Mouse (Mus musculus) neural tube, embryonic 11.5 days (tissue): Measurements from ENCODE around the gene Gpx1. TPM values are rescaled to one million over a fixed set of nuclear protein-coding genes. Genes with fewer than 3 reads are reported as not detected.
"Not testable (repeated sequence)": the region's sequence is repeated elsewhere in the genome, so short reads cannot be mapped to it uniquely, and the experiment has no call there.

Source experiments
- ATAC-seq: fragments of 200-750 bp; cut with Nextera tagmentation; 2 replicates; pipeline ENCODE4 v1.8.0; 2017; ENCODE audit warnings: moderate number of reproducible peaks, mild to moderate bottlenecking, moderate TSS enrichment, moderate library complexity; ENCODE audit not compliant: insufficient read depth, low FRiP score, low TSS enrichment
- DNase-seq: peaks from one replicate; pipeline ENCODE4 v3.0.0-alpha.2; 2015; ENCODE audit warnings: low spot score
- H3K27ac ChIP-seq: fragments of 300-500 bp; sonication (generic); 2 replicates; pipeline ENCODE4 v1.5.1; 2014; ENCODE audit warnings: low read depth, mild to moderate bottlenecking, low read length
- H3K27me3 ChIP-seq: fragments of 300-500 bp; sonication (generic); 2 replicates; pipeline ENCODE4 v1.6.1; 2014; ENCODE audit warnings: mild to moderate bottlenecking, low read length, mixed read lengths; ENCODE audit not compliant: control insufficient read depth, insufficient read depth
- H3K36me3 ChIP-seq: fragments of 300-500 bp; sonication (generic); 2 replicates; pipeline ENCODE4 v1.6.1; 2014; ENCODE audit warnings: mild to moderate bottlenecking, low read length, moderate library complexity, mixed read lengths; ENCODE audit not compliant: control insufficient read depth, insufficient read depth
- H3K4me1 ChIP-seq: fragments of 300-500 bp; sonication (generic); 2 replicates; pipeline ENCODE4 v1.6.1; 2014; ENCODE audit warnings: low read length, mixed read lengths; ENCODE audit not compliant: control insufficient read depth, insufficient read depth
- H3K4me2 ChIP-seq: fragments of 300-500 bp; sonication (generic); 2 replicates; pipeline ENCODE4 v1.6.1; 2014; ENCODE audit warnings: low read depth, mild to moderate bottlenecking, moderate library complexity
- H3K4me3 ChIP-seq: fragments of 300-500 bp; sonication (generic); 2 replicates; pipeline ENCODE4 v1.5.1; 2014; ENCODE audit warnings: low read depth, low read length
- H3K9ac ChIP-seq: fragments of 300-500 bp; sonication (generic); 2 replicates; pipeline ENCODE4 v1.6.1; 2014; ENCODE audit warnings: mild to moderate bottlenecking, low read length
- H3K9me3 ChIP-seq: fragments of 300-500 bp; sonication (generic); 2 replicates; pipeline ENCODE4 v1.6.1; 2016; ENCODE audit warnings: low read length; ENCODE audit not compliant: control insufficient read depth
- WGBS: fragments of 180-500 bp; shearing (Covaris S2); extraction: QIAGEN DNeasy Blood & Tissue Kit; methylation state at CpG from one replicate; pipeline ENCODE4 v1.1.7; 2014; 5-methylcytosine and 5-hydroxymethylcytosine counted together
- polyA plus RNA-seq: library from polyadenylated mRNA; unstranded; fragments of >200 nt; fragmentation: Nextera tagmentation; extraction: Ambion mirVana; gene quantifications from 2 replicates; pipeline ENCODE4 v1.2.1, GENCODE M21; 2014

The Gpx1 gene
- polyA plus RNA-seq, 1 experiment from 2014 or later = 700 TPM

DNA sequence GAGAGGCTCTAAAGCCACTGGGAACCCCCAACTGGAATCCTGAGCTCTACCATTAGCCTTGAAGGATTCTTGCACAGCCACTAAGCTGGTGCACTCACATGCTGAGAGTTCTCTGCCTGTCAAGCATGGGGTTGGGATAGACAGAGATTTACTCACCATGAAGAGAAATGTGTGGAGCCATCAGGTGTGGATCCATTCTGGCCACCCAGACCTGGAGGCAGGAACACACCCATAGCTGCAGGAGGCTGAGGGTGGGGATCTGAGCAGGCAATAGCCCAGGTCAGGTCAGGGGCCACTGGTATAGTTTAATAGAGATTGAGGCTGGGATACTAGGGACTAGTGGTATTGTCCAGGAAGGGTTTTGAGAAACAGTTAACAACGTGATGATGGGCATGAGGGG lies 33.5 kb upstream of the Gpx1 start:
- H3K4me1 ChIP-seq = peaks cover 18% of the 10 kb centered on the region
- ATAC-seq (0 out of 2 replicates have a peak, but pooled peaks have one; percentile 4), DNase-seq (no peak)
- H3K27me3 ChIP-seq = no peaks in the 10 kb centered on the region
- H3K9me3 ChIP-seq = no peaks in the 10 kb centered on the region
- WGBS = 21% methylated on average over 1 of the region's 1 CpGs
- H3K4me3 ChIP-seq = peak overlapping the region; percentile 92
- peak overlapping the region; percentile 95 for H3K9ac ChIP-seq
- H3K36me3 ChIP-seq = peaks cover 2% of the 10 kb centered on the region; the same call in 1 of the 2 replicates
- H3K4me2 ChIP-seq = peak overlapping the region; percentile 86
- peak overlapping the region; percentile 83 for H3K27ac ChIP-seq

DNA sequence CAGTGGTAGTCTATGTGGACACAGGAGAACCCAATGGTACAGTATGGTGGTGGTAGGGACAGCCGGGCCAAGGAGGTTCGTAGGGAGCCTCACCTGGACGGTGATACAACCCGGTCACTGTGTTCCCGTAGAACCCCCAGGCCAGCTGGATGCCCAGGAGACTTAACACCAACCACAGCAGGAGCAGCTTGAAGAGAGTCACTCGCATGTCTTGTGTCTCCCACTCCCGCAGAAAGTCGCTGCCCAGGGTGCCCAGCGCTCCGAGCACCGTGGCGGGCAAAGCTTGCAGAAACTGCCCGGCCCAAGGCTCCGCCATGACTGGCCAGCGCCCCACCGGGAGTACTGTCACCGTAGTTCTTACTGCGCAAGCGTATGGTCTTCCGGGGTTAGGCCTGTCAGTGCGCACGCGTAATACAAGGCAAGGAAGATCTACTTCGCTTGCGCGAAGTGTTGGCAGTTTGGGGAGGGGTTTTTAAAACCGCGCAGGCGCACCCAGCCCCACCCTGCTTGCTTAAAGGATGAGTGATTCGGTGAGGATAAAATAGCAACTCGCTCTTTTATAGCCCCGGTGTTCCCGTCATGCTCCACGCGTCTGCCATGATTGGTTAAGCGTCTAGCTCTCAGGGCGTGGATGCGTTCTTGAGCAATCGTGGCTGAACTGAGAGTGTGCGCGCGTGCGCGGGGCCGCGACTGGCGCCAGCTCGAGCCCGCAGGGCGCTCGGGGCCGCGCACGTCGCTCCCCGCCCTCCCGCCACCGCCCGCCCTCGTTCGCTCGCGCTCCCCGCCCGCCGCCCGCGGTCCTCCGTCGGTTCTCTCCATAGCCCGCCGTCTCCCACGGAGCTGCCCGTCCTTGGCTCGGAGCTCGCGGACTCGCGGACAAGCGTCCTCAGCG lies 32.8 kb upstream of the Gpx1 start, which contains the start of the genes Rhoa and Tcta:
Gene Rhoa (plus strand): TSS at position 501 of the 892 bp plus-strand sequence.
Gene Tcta (minus strand): TSS at position 532 of the 892 bp plus-strand sequence.
- Histone ChIP-seq H3K4me1 (peaks cover 18% of the 10 kb centered on the region), H3K9me3 (no peaks in the 10 kb centered on the region), H3K27ac (peak within 1 kb of the TSS; percentile 99), H3K27me3 (no peaks in the 10 kb centered on the region), H3K9ac (peak within 1 kb of the TSS; percentile 95), H3K4me2 (peak within 1 kb of the TSS; percentile 86), H3K36me3 (peaks cover 2% of the 10 kb centered on the region; the same call in 1 of the 2 replicates), H3K4me3 (peak within 1 kb of the TSS; percentile 92)
- under 1% methylated on average over 81 of the region's 81 CpGs for WGBS
- ATAC-seq (peak; percentile 96), DNase-seq (peak; percentile 98)

DNA sequence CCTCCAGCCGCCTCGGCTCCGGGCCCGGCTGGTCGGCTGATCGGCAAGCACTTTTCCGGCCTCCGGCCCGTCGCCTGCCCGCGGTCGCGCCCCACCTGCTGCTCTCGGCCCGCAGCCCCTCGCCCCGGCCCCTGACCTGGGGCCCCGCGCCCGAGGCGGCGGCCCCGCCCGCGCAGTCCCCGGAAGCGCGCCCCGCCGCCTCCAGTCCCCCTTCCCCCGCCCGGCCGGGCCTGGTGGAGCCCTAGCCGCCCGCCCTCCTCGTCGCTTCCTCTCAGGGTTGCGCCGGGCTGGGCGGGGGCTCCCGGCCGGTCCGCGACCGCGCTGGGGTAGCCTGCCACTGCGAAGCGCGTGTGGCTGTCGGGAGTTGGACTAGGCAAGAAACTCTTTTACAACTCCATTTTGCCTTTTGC lies 32.1 kb upstream of the Gpx1 start:
- Histone ChIP-seq H3K27me3 (no peaks in the 10 kb centered on the region), H3K4me1 (peaks cover 18% of the 10 kb centered on the region), H3K27ac (peak overlapping the region; percentile 99), H3K4me3 (peak overlapping the region; percentile 92), H3K9me3 (no peaks in the 10 kb centered on the region), H3K9ac (peak overlapping the region; percentile 95), H3K36me3 (peaks cover 2% of the 10 kb centered on the region; the same call in 1 of the 2 replicates), H3K4me2 (peak overlapping the region; percentile 86)
- DNase-seq (peak; percentile 84), ATAC-seq (peak; percentile 78)
- WGBS = 0% methylated on average over 21 of the region's 51 CpGs

DNA sequence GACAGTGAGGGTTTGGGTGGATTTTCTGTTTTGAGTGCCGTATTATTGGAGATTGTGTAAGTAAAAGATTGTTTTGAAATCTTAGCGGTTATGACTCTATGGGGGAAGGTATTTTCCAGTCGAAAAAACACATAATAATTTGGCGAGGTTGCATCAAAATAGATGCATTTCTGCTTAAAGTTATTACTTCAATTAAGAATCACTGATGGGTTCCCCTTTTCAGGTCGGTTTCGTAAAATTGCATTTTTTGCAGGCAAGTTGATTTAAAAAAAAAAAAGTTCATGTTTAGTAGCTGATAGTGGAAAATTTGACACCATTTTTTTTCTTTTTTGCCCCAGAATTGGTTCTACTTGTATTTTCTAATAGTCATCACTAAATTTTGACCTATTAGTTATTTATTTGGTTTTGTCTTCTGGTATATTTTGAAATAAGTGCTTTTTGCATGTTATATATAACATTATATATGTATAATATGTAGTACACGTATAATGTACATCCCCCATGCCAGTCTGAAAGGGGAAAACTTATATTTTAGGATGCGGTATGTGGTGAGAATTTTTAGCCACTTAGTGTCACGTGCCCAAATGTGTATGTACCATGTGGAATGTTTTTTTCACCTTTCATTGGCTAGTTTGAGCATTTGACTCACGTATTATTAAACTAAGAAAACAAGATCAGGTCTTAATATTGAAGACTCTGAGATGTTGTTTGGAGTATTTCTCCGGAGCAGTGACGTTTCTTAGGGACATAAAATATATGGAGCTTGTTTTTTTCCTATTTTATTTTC lies 31.5 kb upstream of the Gpx1 start:
- 27% methylated on average over 12 of the region's 12 CpGs for WGBS
- Histone ChIP-seq H3K36me3 (peaks cover 2% of the 10 kb centered on the region; the same call in 1 of the 2 replicates), H3K9me3 (no peaks in the 10 kb centered on the region)

DNA sequence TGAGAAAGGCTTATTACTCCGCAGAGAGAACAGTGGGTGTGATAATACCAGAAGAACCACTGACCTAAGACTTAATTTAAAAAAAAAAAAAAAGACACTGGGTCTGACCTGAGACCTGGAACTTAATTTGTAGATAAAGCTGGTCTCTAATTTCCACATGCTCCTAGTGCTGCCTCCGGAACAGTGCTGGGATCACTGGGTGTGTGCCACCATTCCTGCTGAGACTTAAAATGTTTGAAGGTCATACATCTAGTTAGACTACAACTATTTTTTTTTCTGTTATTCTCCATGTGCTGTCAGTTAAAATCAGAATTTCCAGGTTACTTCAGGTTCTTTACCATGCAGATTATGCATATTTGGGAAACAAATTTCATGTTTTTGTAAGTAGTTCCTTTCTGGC lies 30.6 kb upstream of the Gpx1 start:
- Histone ChIP-seq H3K4me1 (peaks cover 18% of the 10 kb centered on the region), H3K9ac (no peak overlapping the region), H3K9me3 (no peaks in the 10 kb centered on the region), H3K27me3 (no peaks in the 10 kb centered on the region), H3K4me3 (no peak overlapping the region; the same call in 1 of the 2 replicates), H3K27ac (no peak overlapping the region), H3K4me2 (peak overlapping the region; percentile 86), H3K36me3 (no peaks in the 10 kb centered on the region)
- 77% methylated on average over 2 of the region's 2 CpGs for WGBS
- no peak for ATAC-seq
- no peak for DNase-seq

More for the DNA sequence above, 31.5 kb upstream of the Gpx1 start:
- no peaks in the 10 kb centered on the region for H3K27me3 ChIP-seq
- DNase-seq (no peak), ATAC-seq (no peak)
- H3K4me1 ChIP-seq = peaks cover 18% of the 10 kb centered on the region
- peak overlapping the region; percentile 92 for H3K4me3 ChIP-seq
- peak overlapping the region; percentile 95 for H3K9ac ChIP-seq
- H3K27ac ChIP-seq = peak overlapping the region; percentile 99
- peak overlapping the region; percentile 86 for H3K4me2 ChIP-seq

DNA sequence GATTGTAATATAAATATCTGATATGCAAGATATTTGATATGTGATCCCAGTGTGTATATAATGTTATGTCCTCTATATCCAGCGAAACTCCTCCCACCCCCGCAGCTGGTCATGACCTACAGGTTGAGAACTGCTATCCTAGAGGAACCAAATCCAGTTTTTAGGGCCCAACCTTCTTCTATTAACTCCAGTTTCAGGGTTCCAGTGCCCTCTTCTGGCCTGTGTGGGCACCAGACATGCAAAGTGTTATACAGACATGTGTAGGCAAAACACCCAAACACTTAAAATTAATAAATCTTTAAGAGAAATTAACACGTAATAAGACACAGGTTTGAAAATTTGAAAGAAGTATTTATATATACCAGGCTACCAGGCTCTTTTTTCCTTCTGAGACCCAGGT lies 21.1 kb upstream of the Gpx1 start:
- H3K4me2 ChIP-seq = no peak overlapping the region
- DNase-seq (no peak), ATAC-seq (no peak)
- H3K9ac ChIP-seq = no peak overlapping the region
- WGBS = 97% methylated on average over 3 of the region's 3 CpGs
- no peaks in the 10 kb centered on the region for H3K4me1 ChIP-seq
- no peaks in the 10 kb centered on the region for H3K9me3 ChIP-seq
- H3K36me3 ChIP-seq = no peaks in the 10 kb centered on the region; the same call in 1 of the 2 replicates
- no peak overlapping the region for H3K4me3 ChIP-seq
- no peak overlapping the region for H3K27ac ChIP-seq
- H3K27me3 ChIP-seq = no peaks in the 10 kb centered on the region

DNA sequence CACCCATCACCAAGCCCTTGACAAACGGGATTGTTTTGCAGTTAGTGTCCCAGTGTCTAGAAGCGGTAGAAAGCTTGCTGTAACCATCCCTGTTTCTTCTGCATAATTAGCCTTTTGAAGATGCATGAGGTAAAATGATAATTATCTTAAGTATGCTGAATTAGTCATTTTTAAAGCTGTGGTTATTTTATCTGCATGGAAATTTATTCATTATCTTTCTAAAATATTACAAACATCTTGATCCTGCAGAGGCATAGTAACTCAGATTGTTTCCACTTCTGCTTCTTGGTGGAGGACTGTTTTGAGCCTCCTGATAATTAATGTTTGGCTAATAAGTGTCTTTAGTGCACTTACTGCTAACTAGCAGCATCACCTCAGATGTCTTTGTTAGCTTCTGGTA lies 20.2 kb upstream of the Gpx1 start:
- no peak overlapping the region for H3K4me2 ChIP-seq
- no peaks in the 10 kb centered on the region for H3K4me1 ChIP-seq
- no peaks in the 10 kb centered on the region for H3K27me3 ChIP-seq
- H3K9ac ChIP-seq = no peak overlapping the region
- 86% methylated on average over 2 of the region's 2 CpGs for WGBS
- H3K4me3 ChIP-seq = no peak overlapping the region
- H3K27ac ChIP-seq = no peak overlapping the region
- H3K9me3 ChIP-seq = no peaks in the 10 kb centered on the region
- DNase-seq (no peak), ATAC-seq (no peak)
- no peaks in the 10 kb centered on the region; the same call in 1 of the 2 replicates for H3K36me3 ChIP-seq

DNA sequence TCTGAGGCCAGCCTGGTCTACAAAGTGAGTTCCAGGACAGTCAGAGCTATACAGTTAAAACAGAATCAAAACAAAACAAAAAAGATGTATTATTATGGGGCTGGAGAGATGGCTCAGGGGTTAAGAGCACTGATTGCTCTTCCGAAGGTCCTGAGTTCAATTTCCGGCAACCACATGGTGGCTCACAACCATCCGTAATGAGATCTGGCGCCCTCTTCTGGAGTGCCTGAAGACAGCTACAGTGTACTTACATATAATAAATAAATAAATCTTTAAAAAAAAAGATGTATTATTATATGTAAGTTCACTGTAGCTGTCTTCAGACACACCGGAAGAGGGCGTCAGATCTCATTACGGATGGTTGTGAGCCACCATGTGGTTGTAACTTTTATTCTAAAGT lies 16.6 kb upstream of the Gpx1 start:
- not testable (repeated sequence) for H3K9ac ChIP-seq, H3K4me3 ChIP-seq, H3K9me3 ChIP-seq, H3K27ac ChIP-seq, H3K4me1 ChIP-seq, DNase-seq, ATAC-seq, H3K4me2 ChIP-seq, H3K36me3 ChIP-seq, H3K27me3 ChIP-seq
- 94% methylated on average over 7 of the region's 7 CpGs for WGBS
